Mouse (Mus musculus) ES-Bruce4 (cell line): Measurements from ENCODE around the gene Dok3. TPM values are rescaled to one million over a fixed set of nuclear protein-coding genes. Genes with fewer than 3 reads are reported as not detected.

ENCODE experiments used
- H3K27ac ChIP-seq: 2 replicates; pipeline ENCODE4 v1.5.1; 2012; ENCODE audit warnings: low read length, inconsistent platforms; ENCODE audit not compliant: insufficient read depth
- H3K27me3 ChIP-seq: 2 replicates; pipeline ENCODE4 v1.6.1; 2012; ENCODE audit warnings: mild to moderate bottlenecking, low read length, inconsistent platforms; ENCODE audit not compliant: control insufficient read depth, poor library complexity, insufficient read depth, severe bottlenecking
- H3K36me3 ChIP-seq: 2 replicates; pipeline ENCODE4 v1.6.1; 2012; ENCODE audit warnings: inconsistent platforms, mild to moderate bottlenecking, low read length, moderate library complexity; ENCODE audit not compliant: control insufficient read depth, poor library complexity, insufficient read depth, severe bottlenecking
- H3K4me1 ChIP-seq: one replicate; pipeline ENCODE4 v1.8.1; 2011; ENCODE audit warnings: low read length; ENCODE audit not compliant: control insufficient read depth, insufficient read depth
- H3K4me3 ChIP-seq: 2 replicates; pipeline ENCODE4 v1.5.1; 2011; ENCODE audit warnings: low read depth, mild to moderate bottlenecking, low read length
- H3K9ac ChIP-seq: 2 replicates; pipeline ENCODE4 v1.6.1; 2012; ENCODE audit warnings: low read depth, mild to moderate bottlenecking, inconsistent platforms; ENCODE audit not compliant: poor library complexity, severe bottlenecking
- H3K9me3 ChIP-seq: replicated peaks from 2 replicates; pipeline ENCODE4 v1.6.1; 2012; ENCODE audit warnings: mild to moderate bottlenecking, low read length, inconsistent platforms; ENCODE audit not compliant: control insufficient read depth, poor library complexity, insufficient read depth, severe bottlenecking
- CTCF ChIP-seq: IDR thresholded peaks from one replicate; pipeline ENCODE4 v1.8.1; 2011; ENCODE audit warnings: low read depth, low read length
- EP300 ChIP-seq: IDR thresholded peaks from 2 replicates; pipeline ENCODE4 v1.6.1; 2011; ENCODE audit warnings: low read depth, low read length; ENCODE audit not compliant: insufficient read depth
- POLR2A ChIP-seq: IDR thresholded peaks from one replicate; pipeline ENCODE4 v1.8.1; 2011; ENCODE audit warnings: low read length; ENCODE audit not compliant: insufficient read depth
- polyA plus RNA-seq: library from polyadenylated mRNA; stranded (reverse); fragments of >200 nt; gene quantifications from 2 replicates; pipeline ENCODE4 v1.2.4, GENCODE M21; 2011; ENCODE audit warnings: low read depth; ENCODE audit not compliant: missing spikeins, insufficient read depth, insufficient read length

The Dok3 gene
- polyA plus RNA-seq, 1 experiment: 0.39 TPM

- H3K4me3 ChIP-seq: no peak overlapping the region
- no peaks in the 10 kb centered on the region for H3K9me3 ChIP-seq
- peaks cover 18% of the 10 kb centered on the region for H3K36me3 ChIP-seq
- TF ChIP-seq EP300 (no peak), POLR2A (no peak), CTCF (no peak)
- H3K9ac ChIP-seq: no peak overlapping the region
- no peak overlapping the region for H3K27ac ChIP-seq
- H3K27me3 ChIP-seq: no peaks in the 10 kb centered on the region
- no peaks in the 10 kb centered on the region for H3K4me1 ChIP-seq
Observed at GRCm38 (mm10) chr13:55567001-55567400, 37.9 kb upstream of the Dok3 start.

GRCm38 (mm10) chr13:55563266-55563879, 34.3 kb upstream of the Dok3 start:
- Histone ChIP-seq H3K4me3 (no peak overlapping the region), H3K4me1 (no peaks in the 10 kb centered on the region), H3K9me3 (no peaks in the 10 kb centered on the region), H3K27ac (no peak overlapping the region), H3K36me3 (peaks cover 17% of the 10 kb centered on the region; the same call in 1 of the 2 replicates), H3K27me3 (no peaks in the 10 kb centered on the region), H3K9ac (no peak overlapping the region)
- TF ChIP-seq EP300 (no peak), POLR2A (no peak), CTCF (no peak)

GRCm38 (mm10) chr13:55557499-55557898, 28.4 kb upstream of the Dok3 start:
- TF ChIP-seq POLR2A (no peak), CTCF (no peak), EP300 (no peak)
- Histone ChIP-seq H3K36me3 (peaks cover 12% of the 10 kb centered on the region), H3K27me3 (no peaks in the 10 kb centered on the region), H3K4me3 (no peak overlapping the region), H3K27ac (no peak overlapping the region), H3K4me1 (no peaks in the 10 kb centered on the region), H3K9me3 (no peaks in the 10 kb centered on the region), H3K9ac (no peak overlapping the region)

- H3K9me3 ChIP-seq: no peaks in the 10 kb centered on the region
- H3K36me3 ChIP-seq: peaks cover 12% of the 10 kb centered on the region
Observed at GRCm38 (mm10) chr13:55555921-55556320, 26.8 kb upstream of the Dok3 start.

GRCm38 (mm10) chr13:55549061-55549460, 20.0 kb upstream of the Dok3 start:
- Histone ChIP-seq H3K4me1 (no peaks in the 10 kb centered on the region), H3K9ac (no peak overlapping the region), H3K27me3 (no peaks in the 10 kb centered on the region), H3K9me3 (no peaks in the 10 kb centered on the region), H3K36me3 (peaks cover 14% of the 10 kb centered on the region), H3K4me3 (no peak overlapping the region), H3K27ac (no peak overlapping the region)
- TF ChIP-seq POLR2A (no peak), EP300 (no peak), CTCF (no peak)

More at GRCm38 (mm10) chr13:55555921-55556320, 26.8 kb upstream of the Dok3 start:
- Histone ChIP-seq H3K27me3 (no peaks in the 10 kb centered on the region), H3K4me1 (no peaks in the 10 kb centered on the region), H3K4me3 (no peak overlapping the region), H3K27ac (no peak overlapping the region), H3K9ac (no peak overlapping the region)
- TF ChIP-seq EP300: no peak
- TF ChIP-seq CTCF: no peak
- TF ChIP-seq POLR2A: no peak

- Histone ChIP-seq H3K27ac (no peak overlapping the region), H3K27me3 (no peaks in the 10 kb centered on the region), H3K9ac (no peak overlapping the region), H3K9me3 (no peaks in the 10 kb centered on the region), H3K4me1 (no peaks in the 10 kb centered on the region), H3K4me3 (no peak overlapping the region), H3K36me3 (peaks cover 17% of the 10 kb centered on the region)
- TF ChIP-seq CTCF (no peak), POLR2A (no peak), EP300 (no peak)
Observed at GRCm38 (mm10) chr13:55548426-55548825, 19.3 kb upstream of the Dok3 start.
